Mouse (Mus musculus): ENCODE measurements around the gene Fam234b. TPM values are rescaled to one million over a fixed set of nuclear protein-coding genes. Genes with fewer than 3 reads are reported as not detected.

Fam234b gene
- total RNA-seq, 2 experiments from 2014 or later = 14.7 to 16.9 TPM

DNA sequence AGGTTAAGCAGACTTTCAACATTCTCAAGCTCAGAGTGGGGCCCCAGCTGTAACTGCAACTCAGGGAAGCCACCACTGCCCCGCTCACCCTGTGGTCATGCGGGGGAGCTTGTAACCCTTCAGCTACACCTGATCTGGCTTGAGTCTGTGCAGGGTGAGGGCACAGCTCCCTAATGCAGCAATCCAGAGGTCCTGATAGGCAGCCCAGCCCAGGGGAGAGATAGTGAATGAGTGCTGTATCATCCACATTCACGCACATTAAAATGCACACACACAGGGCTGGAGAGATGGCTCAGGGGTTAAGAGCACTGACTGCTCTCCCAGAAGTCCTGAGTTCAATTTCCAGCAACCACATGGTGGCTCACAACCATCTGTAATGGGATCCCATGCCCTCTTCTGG, 19.2 kb upstream of the Fam234b start:
- DNase-seq (ENCODE audit: low spot score in 2 of 2) = no peak

DNA sequence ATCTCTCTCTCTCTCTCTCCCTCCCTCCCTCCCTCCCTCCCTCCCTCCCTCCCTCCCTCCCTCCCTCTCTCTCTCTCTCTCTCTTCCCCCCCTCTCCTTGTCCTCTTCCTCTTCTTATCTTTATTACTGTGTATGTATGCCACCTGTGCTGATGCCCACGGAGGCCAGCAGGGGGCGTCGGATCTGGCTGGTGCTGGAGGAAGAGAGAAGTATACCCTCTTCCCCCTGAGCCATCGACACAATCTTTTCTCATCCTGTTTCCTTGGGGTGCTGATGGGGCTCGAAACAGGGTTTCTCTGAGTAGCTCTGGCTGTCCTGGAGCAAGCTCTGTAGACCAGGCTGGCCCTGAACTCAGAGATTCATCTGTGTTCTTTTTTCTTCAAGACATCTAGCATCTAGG, 14.9 kb upstream of the Fam234b start:
- DNase-seq (ENCODE audit: low spot score in 2 of 2) = no peak

DNA sequence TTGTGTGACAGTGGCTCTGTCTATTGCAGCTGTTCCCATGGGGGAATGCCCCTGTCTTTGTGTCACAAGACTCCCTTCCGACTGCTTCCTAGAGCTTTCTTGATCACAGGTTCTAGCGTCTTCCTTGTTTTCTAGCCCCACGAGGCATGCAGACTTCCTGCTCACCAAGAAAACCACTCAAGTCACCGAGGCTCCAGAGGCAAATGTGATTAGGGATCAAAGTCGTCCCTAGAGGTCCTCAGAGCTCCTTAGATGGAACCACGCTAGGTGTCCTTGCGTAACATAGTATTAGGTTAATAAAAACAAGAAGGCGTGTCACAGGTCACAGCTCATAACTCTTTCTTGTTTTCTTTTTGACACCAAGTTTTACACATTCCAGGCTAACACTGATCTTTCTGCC, 13.8 kb upstream of the Fam234b start:
- DNase-seq (ENCODE audit: low spot score in 2 of 2) = no peak

DNA sequence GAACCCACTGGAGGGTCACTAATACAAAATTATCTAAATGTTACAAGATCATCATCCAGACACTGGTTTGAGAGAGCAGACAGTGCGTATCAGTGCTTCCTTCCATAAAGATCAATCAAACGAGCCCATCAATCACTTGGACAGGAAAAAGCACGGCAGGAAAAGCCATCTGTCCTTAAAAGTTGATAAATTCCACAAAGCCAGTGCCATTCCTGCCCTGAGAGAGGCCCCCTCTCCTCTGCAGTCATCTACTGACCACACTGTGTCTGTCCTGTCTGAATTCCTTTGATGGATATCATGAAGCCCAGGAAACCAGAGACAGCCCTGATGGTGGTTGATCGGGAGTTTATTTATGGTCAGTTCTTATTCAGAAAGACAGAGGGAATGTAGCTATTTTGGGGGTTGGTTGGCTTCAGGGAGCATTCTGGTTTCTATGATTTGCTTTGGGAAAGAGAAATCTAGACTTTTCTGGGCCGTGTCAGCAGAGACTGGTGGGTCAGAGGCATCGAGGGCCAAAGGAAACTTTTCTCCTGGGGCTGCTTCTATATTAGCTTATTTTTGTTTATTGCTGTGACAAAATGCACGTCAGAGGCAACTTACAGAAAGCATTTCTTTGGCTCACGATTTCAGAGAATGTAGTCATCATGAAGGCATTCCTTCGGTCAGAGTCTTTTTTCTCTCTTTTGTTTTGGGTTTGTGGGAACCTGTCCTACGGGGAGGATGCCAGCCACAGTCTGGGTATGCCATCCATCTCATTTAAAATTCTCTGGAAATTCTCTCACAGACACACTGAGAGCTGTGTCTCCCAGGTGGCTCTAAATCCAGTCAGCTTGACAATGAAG, 10.5 kb upstream of the Fam234b start:
- no peak for DNase-seq (ENCODE audit: low spot score in 2 of 2)

DNA sequence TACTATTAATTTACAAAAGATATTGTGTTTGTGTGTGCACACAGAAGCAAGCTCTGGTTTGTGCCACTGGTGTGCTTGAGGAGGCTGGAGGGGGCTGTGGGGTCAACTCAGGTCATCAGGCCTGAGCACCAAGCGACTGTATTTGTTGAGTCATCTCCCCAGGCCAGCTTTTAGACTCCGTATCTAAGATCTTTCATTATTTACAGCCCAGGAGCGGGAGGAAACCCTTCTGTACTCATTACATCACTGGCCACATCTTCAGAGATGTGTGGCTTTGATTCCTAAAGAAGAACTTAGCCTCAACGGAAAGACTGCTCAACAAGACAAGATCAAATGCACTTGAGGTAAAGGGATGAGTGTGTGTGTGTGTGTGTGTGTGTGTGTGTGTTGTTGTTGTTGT, 9.1 kb upstream of the Fam234b start:
- DNase-seq (ENCODE audit: low spot score in 2 of 2) = no peak

- no peak for DNase-seq (ENCODE audit: low spot score in 2 of 2)
These were observed 7.7 kb upstream of the Fam234b start for GRCm38 (mm10) chr6:135190122-135190521.

GRCm38 (mm10) chr6:135191906-135192305, 5.9 kb upstream of the Fam234b start:
- no peak for DNase-seq (ENCODE audit: low spot score in 2 of 2)

DNA sequence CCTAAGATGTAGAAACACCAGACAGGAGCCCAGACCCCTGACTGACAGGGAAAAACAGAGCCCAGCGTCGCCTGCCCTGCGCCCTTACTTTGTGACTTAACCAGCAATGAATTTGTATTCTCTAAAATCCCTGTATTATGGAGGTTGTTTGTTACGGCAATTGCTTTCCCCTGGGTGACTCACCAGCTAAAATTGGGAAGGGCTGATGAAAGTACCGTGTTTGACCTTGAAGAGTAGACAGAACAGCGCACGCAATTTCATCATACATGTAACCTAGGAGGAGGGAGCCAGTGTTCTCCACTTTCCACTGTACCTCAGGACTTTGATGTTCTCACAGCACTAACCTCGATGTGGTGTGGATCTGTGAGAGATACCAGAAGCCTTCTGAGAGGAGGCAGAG, 4.8 kb upstream of the Fam234b start:
- no peak for DNase-seq (ENCODE audit: low spot score in 2 of 2)

GRCm38 (mm10) chr6:135193733-135194132, 4.0 kb upstream of the Fam234b start:
- no peak for DNase-seq (ENCODE audit: low spot score in 2 of 2)

DNA sequence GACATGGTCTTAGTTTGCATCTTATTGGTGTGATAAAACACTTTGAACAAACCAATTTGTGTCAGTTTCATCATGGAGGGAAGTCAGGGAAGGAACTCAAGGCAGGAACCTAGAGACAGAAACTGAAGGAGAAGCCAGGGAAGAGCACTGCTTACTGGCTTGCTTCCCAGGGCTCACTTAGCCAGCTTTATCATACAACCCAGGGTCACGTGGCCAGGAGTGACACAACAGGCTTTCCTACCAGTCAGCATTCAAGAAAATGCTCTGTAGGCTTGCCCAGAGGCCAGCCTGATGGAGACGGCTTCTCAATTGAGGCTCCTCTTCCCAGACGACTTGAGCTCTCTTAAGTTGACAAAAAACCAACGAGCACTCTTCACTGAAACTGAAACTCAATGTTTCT, 2.9 kb upstream of the Fam234b start:
- DNase-seq (ENCODE audit: low spot score in 2 of 2) = no peak

DNA sequence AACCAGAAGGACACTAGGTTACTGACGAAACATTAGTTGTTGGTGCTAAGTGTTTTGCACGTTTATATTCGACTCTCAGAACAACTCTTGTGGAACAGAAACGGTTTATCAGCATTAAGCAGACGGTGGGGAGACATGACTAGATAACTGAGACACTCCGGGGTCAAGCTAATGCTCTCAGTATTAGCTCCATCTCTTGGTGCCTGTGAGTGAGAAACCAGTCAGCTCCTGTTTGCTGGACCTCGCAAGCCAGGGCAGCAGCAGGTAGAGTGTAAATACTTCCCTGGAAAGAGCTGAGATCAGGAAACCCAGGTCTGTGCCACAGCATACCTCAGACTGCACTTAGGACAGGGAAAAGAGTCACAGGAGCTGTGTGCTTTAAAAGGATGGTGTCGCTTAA, 1.1 kb upstream of the Fam234b start:
- no peak for DNase-seq (ENCODE audit: low spot score in 2 of 2)

GRCm38 (mm10) chr6:135197446-135197845, 331 bp upstream of the Fam234b start:
- no peak for DNase-seq (ENCODE audit: low spot score in 2 of 2)

DNA sequence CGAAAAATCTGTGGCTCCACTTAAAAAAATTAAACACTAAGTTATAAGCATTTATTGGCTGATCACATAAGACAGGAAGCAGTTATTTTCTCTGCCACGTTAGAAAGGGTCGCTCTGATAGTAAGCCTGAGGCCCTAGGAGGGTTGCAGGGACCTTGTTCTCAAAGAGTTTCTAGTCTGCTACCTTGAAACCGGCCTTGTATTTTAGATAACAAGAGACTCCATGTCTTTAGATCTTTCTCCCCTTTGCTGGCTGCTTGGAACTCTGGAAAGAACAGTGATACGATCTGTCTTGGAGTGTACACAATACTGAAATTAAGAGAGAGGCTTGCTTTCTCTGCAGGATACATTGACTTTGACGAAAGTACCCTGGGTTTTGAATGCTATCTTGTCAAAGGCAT, 949 bp downstream of the Fam234b start:
- no peak for DNase-seq (ENCODE audit: low spot score in 2 of 2)

GRCm38 (mm10) chr6:135200122-135200957, 2.6 kb downstream of the Fam234b start:
- no peak for DNase-seq (ENCODE audit: low spot score in 2 of 2)

GRCm38 (mm10) chr6:135202668-135203067, 4.9 kb downstream of the Fam234b start:
- no peak for DNase-seq (ENCODE audit: low spot score in 2 of 2)

GRCm38 (mm10) chr6:135203737-135204136, 6.0 kb downstream of the Fam234b start:
- no peak for DNase-seq (ENCODE audit: low spot score in 2 of 2)

DNA sequence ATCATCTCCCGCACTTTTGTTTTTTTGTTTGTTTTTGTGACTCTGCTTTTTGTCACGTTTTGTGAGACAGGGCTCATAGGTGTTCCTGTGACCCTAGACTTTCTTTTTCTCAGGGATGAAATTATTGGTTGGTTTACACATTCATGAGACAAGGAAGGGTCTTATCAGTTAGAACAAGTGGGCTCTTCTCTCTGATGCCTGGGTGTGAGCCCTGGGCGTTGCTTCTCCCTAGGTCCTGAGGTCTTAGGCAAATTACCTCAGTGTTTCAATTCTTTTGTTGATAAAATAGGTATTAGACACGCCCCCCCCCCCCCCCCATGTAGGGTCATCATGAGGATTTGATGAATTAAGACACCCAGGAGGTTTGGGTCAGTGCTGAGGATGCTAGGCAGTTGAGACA, 7.1 kb downstream of the Fam234b start:
- no peak for DNase-seq (ENCODE audit: low spot score in 2 of 2)

GRCm38 (mm10) chr6:135205802-135206201, 8.0 kb downstream of the Fam234b start:
- no peak for DNase-seq (ENCODE audit: low spot score in 2 of 2)

GRCm38 (mm10) chr6:135206909-135207308, 9.1 kb downstream of the Fam234b start:
- DNase-seq (ENCODE audit: low spot score in 2 of 2) = no peak

DNA sequence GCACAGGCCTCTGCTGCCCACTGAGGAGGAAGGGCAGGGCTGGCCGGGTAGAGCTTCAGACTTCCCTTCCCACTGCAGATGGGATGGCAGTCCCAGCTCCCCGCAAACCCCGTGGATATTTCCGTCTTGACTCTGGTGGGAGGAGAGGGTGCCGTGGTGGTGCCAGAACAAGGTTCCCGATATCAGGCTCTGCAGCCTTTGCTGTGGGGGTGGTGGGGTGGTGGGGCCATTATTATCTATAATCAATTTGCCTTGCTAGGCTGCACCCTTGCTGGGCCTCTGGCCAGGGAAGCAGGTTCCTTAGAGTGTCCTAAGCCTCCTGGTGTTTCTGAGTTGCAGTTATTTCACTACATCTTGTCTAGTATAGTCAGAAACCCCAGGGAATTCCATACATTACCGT, 13.4 kb downstream of the Fam234b start:
- DNase-seq (ENCODE audit: low spot score in 2 of 2) = no peak

GRCm38 (mm10) chr6:135212666-135213065, 14.9 kb downstream of the Fam234b start:
- DNase-seq (ENCODE audit: low spot score in 2 of 2) = no peak

GRCm38 (mm10) chr6:135218330-135218729, 20.6 kb downstream of the Fam234b start:
- DNase-seq (ENCODE audit: low spot score in 2 of 2) = no peak
